Mouse (Mus musculus): ENCODE measurements around the gene Zfp292. TPM values are rescaled to one million over a fixed set of nuclear protein-coding genes. Genes with fewer than 3 reads are reported as not detected.

Zfp292 gene
- polyA plus RNA-seq, 1 experiment from 2014 or later: 42.7 TPM

DNA sequence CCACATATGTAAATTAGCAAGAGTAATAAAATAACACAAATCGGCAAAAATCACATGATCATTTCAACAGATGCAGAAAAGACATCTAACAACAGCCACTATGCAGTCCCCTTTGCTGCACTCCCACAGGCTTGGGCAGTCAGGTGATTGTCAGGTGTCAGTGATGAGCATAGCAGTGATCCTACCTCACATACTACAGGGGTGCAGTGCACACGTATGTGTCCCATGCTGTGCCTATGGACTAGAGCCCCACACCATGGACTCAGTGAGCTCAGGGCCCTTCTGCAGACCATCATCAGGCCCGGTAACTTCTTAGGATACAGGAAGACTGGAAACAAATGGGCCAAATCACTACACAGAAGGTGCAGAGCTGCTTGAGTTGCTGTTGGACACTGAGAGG lies 39.9 kb downstream of the Zfp292 start:
- ATAC-seq (ENCODE audit: low FRiP score, low read depth): peak; percentile 80
- Histone ChIP-seq H3K4me3 (no peak overlapping the region), H3K4me2 (replicated peaks) (no peak overlapping the region), H3K27ac (replicated peaks) (no peak overlapping the region), H3K9me3 (no peaks in the 10 kb centered on the region), H3K27me3 (no peaks in the 10 kb centered on the region), H3K4me1 (peaks cover 9% of the 10 kb centered on the region), H3K36me3 (peaks cover 14% of the 10 kb centered on the region), H3K9ac (replicated peaks) (no peak overlapping the region)
- 96% methylated on average over 3 of the region's 3 CpGs for WGBS

DNA sequence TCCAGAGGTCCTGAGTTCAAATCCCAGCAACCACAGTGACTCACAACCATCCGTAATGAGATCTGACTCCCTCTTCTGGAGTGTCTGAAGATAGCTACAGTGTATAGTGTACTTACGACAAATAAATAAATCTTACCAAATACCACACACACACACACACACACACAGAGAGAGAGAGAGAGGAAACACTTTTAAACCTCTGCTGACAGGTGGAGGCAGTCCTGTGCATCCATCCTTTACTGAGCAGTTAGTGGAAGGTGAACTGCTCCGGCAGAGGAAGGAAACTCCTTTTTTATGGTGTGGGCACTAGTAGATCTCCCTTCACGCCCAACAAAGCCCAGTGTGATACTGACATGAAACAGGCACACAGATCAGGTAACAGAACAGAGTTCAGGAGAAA lies 51.3 kb downstream of the Zfp292 start:
- H3K27ac ChIP-seq (replicated peaks): no peak overlapping the region
- H3K36me3 ChIP-seq: peaks cover 24% of the 10 kb centered on the region
- 94% methylated on average over 4 of the region's 4 CpGs for WGBS
- H3K27me3 ChIP-seq: no peaks in the 10 kb centered on the region
- no peak overlapping the region for H3K4me2 ChIP-seq (replicated peaks)
- no peak overlapping the region for H3K4me3 ChIP-seq
- H3K9me3 ChIP-seq: no peaks in the 10 kb centered on the region
- H3K4me1 ChIP-seq: no peaks in the 10 kb centered on the region
- no peak overlapping the region for H3K9ac ChIP-seq (replicated peaks)
- no peak for ATAC-seq (ENCODE audit: low FRiP score, low read depth)

DNA sequence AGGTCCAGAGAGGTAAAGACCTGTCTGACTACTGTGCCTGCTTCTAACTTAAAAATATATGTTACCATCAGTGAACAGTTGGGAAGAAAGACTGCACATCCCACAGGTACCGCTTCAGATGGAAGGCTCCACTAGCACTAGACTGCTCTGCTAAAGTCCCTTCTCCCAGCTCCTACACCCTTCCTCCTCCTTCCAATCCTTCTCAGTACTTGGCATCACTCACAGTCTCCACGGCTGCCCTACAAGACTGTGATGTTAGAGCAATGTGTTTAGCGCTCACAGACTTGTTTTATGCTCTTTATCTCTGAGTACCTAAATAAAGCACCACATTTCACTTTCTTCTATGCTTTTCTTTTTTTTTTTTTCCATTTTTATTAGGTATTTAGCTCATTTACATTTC lies 53.3 kb downstream of the Zfp292 start:
- ATAC-seq (ENCODE audit: low FRiP score, low read depth): no peak
- no peak overlapping the region for H3K9ac ChIP-seq (replicated peaks)
- H3K27me3 ChIP-seq: no peaks in the 10 kb centered on the region
- no peak overlapping the region for H3K27ac ChIP-seq (replicated peaks)
- 97% methylated on average over 3 of the region's 3 CpGs for WGBS
- no peak overlapping the region for H3K4me3 ChIP-seq
- no peak overlapping the region for H3K4me2 ChIP-seq (replicated peaks)
- no peaks in the 10 kb centered on the region for H3K4me1 ChIP-seq
- H3K9me3 ChIP-seq: no peaks in the 10 kb centered on the region
- H3K36me3 ChIP-seq: peaks cover 17% of the 10 kb centered on the region

DNA sequence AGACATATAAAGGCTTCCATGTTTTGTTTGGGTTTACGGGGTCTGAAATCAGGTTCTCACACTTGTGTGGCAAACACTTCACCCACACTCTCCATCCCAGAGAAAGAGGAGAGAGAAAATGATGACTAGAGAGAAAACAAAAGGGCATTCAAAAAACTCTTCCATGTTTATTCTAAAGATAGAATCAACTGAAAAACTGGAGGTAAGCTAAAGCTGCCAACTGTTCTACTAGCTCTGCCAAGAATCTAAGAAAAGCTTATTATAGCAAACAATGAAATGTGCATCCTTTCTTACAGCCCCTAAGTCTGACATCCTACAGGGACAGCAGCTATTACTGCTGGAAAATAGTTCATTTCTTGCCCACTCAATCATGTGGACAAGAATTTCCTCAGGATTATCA lies 58.9 kb downstream of the Zfp292 start:
- WGBS: 85% methylated on average over 1 of the region's 1 CpGs
- H3K4me3 ChIP-seq: no peak overlapping the region
- H3K27me3 ChIP-seq: no peaks in the 10 kb centered on the region
- no peaks in the 10 kb centered on the region for H3K4me1 ChIP-seq
- H3K36me3 ChIP-seq: peaks cover 10% of the 10 kb centered on the region
- H3K9ac ChIP-seq (replicated peaks): no peak overlapping the region
- H3K4me2 ChIP-seq (replicated peaks): no peak overlapping the region
- H3K9me3 ChIP-seq: no peaks in the 10 kb centered on the region
- ATAC-seq (ENCODE audit: low FRiP score, low read depth): no peak
- H3K27ac ChIP-seq (replicated peaks): no peak overlapping the region

DNA sequence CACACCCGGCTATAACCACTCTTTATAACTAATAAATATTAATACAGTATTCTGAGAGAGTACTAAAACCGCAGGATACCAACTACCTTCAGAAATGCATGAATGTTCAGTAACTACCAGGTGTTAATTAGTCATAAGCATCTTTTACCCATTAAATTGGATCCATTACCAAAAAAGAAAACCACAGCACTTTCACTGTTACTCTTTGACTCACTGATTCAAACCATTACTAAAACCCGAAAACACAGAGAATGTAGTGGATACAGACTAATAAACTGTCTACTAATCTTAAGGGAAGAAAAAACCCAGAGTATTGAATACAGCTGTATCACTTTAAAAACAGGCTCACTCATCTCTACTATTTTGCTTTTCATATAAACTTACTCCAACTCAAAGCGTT lies 62.9 kb downstream of the Zfp292 start:
- peaks cover 35% of the 10 kb centered on the region for H3K36me3 ChIP-seq
- H3K27ac ChIP-seq (replicated peaks): no peak overlapping the region
- H3K9me3 ChIP-seq: no peaks in the 10 kb centered on the region
- ATAC-seq (ENCODE audit: low FRiP score, low read depth): no peak
- H3K4me2 ChIP-seq (replicated peaks): no peak overlapping the region
- H3K27me3 ChIP-seq: no peaks in the 10 kb centered on the region
- H3K4me3 ChIP-seq: no peak overlapping the region
- WGBS: 92% methylated on average over 4 of the region's 4 CpGs
- no peak overlapping the region for H3K9ac ChIP-seq (replicated peaks)
- no peaks in the 10 kb centered on the region for H3K4me1 ChIP-seq

DNA sequence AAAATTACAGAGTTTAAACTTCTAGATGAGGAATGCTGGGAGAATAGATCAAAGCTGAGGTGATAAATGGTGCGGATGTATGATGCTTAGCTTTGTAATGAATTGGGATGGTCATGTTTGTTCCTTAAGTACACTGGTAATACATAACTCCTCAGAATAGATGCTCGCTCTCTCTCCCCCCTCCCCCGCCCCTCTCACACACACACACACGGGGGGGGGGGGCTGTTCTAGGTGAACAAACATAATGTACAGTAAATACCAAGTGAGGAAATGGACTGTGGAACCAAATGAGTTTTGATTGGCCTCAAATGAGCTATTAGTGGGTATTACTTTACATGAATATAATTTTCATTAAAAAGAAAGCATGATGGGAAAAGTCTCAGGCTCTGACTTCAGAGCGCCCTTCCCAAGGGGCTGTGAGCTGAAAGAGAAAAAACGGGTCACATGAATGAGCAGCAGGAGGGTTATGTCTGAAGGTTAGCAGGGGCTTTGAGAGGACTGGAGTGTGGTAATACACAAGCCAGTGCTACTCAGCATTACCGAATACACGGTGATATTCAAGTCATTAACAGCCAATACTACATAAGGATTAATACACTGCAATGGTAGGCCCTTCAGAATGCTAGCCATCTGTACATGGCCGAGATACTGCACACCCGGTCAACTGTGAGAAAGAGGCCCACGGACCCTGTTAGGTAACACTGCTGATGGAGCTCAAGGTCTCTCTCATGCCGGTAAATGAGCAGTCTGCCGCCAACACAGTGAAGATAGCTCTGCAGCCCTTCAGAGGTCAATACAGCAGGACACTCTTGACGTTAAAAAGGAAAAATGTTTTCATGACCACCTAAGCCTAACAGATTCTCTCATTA lies 81.4 kb downstream of the Zfp292 start:
- no peaks in the 10 kb centered on the region for H3K9me3 ChIP-seq
- no peak overlapping the region for H3K27ac ChIP-seq (replicated peaks)
- 0 out of 2 replicates have a peak, but pooled peaks have one; percentile 27 for ATAC-seq (ENCODE audit: low FRiP score, low read depth)
- H3K4me2 ChIP-seq (replicated peaks): no peak overlapping the region
- no peak overlapping the region for H3K9ac ChIP-seq (replicated peaks)
- no peaks in the 10 kb centered on the region for H3K27me3 ChIP-seq
- H3K4me1 ChIP-seq: no peaks in the 10 kb centered on the region
- 86% methylated on average over 14 of the region's 14 CpGs for WGBS
- H3K4me3 ChIP-seq: no peak overlapping the region
- H3K36me3 ChIP-seq: peaks cover 20% of the 10 kb centered on the region

- Histone ChIP-seq H3K4me2 (replicated peaks) (no peak overlapping the region), H3K9ac (replicated peaks) (no peak overlapping the region), H3K27me3 (no peaks in the 10 kb centered on the region), H3K27ac (replicated peaks) (no peak overlapping the region), H3K4me1 (no peaks in the 10 kb centered on the region), H3K9me3 (no peaks in the 10 kb centered on the region), H3K36me3 (no peaks in the 10 kb centered on the region), H3K4me3 (no peak overlapping the region)
- ATAC-seq (ENCODE audit: low FRiP score, low read depth): no peak
- WGBS: 89% methylated on average over 2 of the region's 2 CpGs
Measured at GRCm38 (mm10) chr4:34798005-34798404, 84.8 kb downstream of the Zfp292 start.

- 86% methylated on average over 8 of the region's 8 CpGs for WGBS
- Histone ChIP-seq H3K9ac (replicated peaks) (no peak overlapping the region), H3K4me3 (no peak overlapping the region), H3K9me3 (no peaks in the 10 kb centered on the region), H3K4me1 (no peaks in the 10 kb centered on the region), H3K27me3 (no peaks in the 10 kb centered on the region), H3K4me2 (replicated peaks) (no peak overlapping the region), H3K36me3 (no peaks in the 10 kb centered on the region), H3K27ac (replicated peaks) (no peak overlapping the region)
- ATAC-seq (ENCODE audit: low FRiP score, low read depth): no peak
Measured at GRCm38 (mm10) chr4:34797294-34797983, 85.3 kb downstream of the Zfp292 start.

DNA sequence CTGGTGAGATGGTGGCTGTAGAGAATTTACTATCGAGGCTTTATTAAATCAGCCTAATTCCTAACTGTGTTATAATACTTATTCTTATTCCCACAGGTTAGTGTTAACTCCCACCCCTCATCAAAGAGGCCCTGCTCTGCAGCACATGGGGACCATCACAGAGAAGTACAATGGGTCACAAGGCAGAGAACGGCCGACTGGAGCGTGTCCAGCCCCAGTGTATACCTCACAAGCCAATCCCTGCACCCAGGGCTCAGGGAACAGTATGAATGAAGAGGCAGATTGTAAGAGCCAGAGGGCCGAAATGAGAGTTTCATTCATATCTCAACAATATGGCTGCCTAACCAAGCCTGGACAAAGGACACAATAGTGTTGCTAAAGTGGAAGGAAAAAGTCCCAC lies 86.5 kb downstream of the Zfp292 start:
- no peaks in the 10 kb centered on the region for H3K36me3 ChIP-seq
- H3K27me3 ChIP-seq: no peaks in the 10 kb centered on the region
- no peak overlapping the region for H3K4me3 ChIP-seq
- H3K9ac ChIP-seq (replicated peaks): no peak overlapping the region
- 83% methylated on average over 5 of the region's 5 CpGs for WGBS
- ATAC-seq (ENCODE audit: low FRiP score, low read depth): 0 out of 2 replicates have a peak, but pooled peaks have one; percentile 38
- no peaks in the 10 kb centered on the region for H3K4me1 ChIP-seq
- no peaks in the 10 kb centered on the region for H3K9me3 ChIP-seq
- H3K4me2 ChIP-seq (replicated peaks): no peak overlapping the region
- no peak overlapping the region for H3K27ac ChIP-seq (replicated peaks)

DNA sequence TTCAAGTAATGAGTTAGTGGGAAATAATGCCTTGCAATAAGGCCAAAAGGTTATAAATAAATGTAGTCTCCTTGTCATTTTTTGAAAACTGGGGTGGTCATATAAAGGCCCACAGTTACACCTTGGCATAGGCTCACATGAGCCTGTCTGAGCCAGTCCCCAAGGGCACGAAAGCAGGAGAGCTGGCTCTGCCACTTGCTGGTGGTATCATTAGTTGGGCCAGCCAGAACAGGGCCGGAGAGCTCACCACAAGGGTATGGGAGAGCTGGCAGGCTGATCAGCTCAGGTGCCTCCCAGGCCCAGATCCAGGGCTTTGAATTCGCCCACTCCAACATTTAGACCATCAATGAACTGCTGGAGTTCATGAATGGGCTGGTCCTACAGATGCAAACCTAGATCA lies 96.3 kb downstream of the Zfp292 start:
- Histone ChIP-seq H3K4me3 (no peak overlapping the region), H3K9me3 (no peaks in the 10 kb centered on the region), H3K36me3 (no peaks in the 10 kb centered on the region), H3K27me3 (no peaks in the 10 kb centered on the region), H3K27ac (replicated peaks) (no peak overlapping the region), H3K4me2 (replicated peaks) (no peak overlapping the region), H3K9ac (replicated peaks) (no peak overlapping the region), H3K4me1 (no peaks in the 10 kb centered on the region)
- 85% methylated on average over 3 of the region's 3 CpGs for WGBS
- ATAC-seq (ENCODE audit: low FRiP score, low read depth): no peak

DNA sequence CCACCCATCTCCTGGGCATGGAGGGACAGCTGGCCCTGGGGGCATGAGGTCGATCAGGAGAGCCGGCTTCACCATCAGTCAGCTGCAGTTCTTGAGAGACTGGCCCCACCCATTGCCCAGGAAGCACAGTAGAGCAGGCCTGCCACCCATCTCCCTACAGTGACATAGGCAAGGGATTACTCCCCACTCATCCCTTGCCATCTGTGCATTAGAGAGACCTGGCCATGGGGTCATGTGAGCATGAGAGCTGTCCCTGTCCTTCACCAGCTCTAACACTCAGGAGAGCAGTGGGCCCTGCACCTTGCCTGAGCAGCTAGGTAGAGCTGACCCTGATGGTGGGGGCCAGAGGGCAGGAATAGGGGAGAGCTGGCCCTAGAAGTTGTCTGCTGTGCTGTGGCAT lies 97.1 kb downstream of the Zfp292 start:
- Histone ChIP-seq H3K9ac (replicated peaks) (no peak overlapping the region), H3K4me1 (no peaks in the 10 kb centered on the region), H3K27me3 (no peaks in the 10 kb centered on the region), H3K36me3 (no peaks in the 10 kb centered on the region), H3K27ac (replicated peaks) (no peak overlapping the region), H3K9me3 (no peaks in the 10 kb centered on the region), H3K4me3 (no peak overlapping the region), H3K4me2 (replicated peaks) (no peak overlapping the region)
- 72% methylated on average over 2 of the region's 2 CpGs for WGBS
- ATAC-seq (ENCODE audit: low FRiP score, low read depth): no peak

- Histone ChIP-seq H3K9ac (replicated peaks) (no peak overlapping the region), H3K27ac (replicated peaks) (no peak overlapping the region), H3K36me3 (no peaks in the 10 kb centered on the region), H3K4me3 (no peak overlapping the region), H3K4me2 (replicated peaks) (no peak overlapping the region), H3K9me3 (no peaks in the 10 kb centered on the region), H3K4me1 (no peaks in the 10 kb centered on the region), H3K27me3 (no peaks in the 10 kb centered on the region)
- 56% methylated on average over 5 of the region's 5 CpGs for WGBS
- 0 out of 2 replicates have a peak, but pooled peaks have one; percentile 23 for ATAC-seq (ENCODE audit: low FRiP score, low read depth)
Measured at GRCm38 (mm10) chr4:34784865-34785264, 97.9 kb downstream of the Zfp292 start.

Data from midbrain, embryonic 12.5 days (tissue).